Mouse (Mus musculus): ENCODE measurements around the gene Fcgr2b. TPM values are rescaled to one million over a fixed set of nuclear protein-coding genes. Genes with fewer than 3 reads are reported as not detected.

Gene Fcgr2b
- polyA plus RNA-seq (2017; shearing (Covaris generic)), result 10 to 100 TPM in 1 of 2 experiments, under 1 TPM in 1; 0.27 to 11.4 TPM

DNA sequence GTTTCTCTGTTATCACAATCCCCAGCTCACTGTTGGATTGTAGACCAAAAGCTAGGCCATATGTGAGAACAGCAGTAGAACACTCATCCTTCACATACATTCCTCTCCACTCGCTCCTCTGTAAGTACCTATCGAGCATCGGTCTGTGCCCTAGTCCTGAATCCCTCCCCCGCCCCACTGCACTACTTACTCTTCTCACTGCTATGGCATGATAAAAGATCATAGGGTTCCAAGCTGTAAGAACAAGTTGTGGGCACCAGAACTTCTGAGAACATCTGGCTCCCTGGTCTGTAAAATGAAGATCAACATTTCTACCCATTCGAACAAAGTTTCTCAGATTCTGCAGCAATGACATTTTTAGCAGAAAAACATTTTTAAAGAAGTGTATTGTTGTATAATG lies at the start of gene Fcgr2b:
Fcgr2b (minus strand) TSS at position 101 of the 400 bp plus-strand sequence.

DNA sequence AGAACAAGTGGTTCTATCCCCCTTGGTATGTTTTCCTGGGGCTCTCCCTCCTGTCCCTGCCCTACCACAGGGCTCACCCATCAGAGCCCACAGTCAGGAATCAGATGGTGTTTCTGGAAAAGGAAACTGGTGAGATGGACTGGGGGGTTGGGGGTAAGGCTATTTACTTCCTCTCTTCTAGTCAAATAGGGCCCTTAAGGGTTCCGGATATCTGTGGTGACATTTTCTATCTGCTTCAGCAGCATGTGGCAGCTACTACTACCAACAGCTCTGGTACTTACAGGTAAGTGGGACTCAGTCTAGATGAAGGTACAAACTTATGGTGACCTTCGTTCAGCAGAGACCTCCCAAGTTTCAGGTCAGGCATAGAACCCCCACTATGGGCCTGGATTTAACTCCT lies 42.4 kb upstream of the Fcgr2b start, which contains the start of gene Fcgr4:
Fcgr4 (plus strand) TSS at position 184 of the 400 bp plus-strand sequence.

DNA sequence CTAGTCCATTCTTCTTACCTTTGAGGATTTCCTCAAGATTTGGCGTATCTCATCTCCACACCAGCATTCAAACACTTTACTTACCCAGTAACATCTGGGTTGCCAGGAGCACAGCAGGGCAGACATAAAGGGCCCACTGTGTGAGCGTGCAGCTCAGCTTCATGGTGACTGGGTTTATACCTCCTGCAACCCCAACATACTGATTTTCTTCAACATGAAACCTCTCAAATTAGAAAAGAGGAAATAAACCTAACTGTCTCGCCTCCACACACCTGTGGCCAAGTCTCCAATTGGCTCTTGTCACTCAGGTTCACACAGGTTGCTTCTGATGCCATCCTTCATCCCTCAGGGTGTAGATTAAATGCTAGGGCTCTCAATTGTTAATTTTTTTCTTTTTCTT lies 49.0 kb downstream of the Fcgr2b start, which contains the start of gene Fcrla:
Fcrla (minus strand) TSS at position 206 of the 400 bp plus-strand sequence.

DNA sequence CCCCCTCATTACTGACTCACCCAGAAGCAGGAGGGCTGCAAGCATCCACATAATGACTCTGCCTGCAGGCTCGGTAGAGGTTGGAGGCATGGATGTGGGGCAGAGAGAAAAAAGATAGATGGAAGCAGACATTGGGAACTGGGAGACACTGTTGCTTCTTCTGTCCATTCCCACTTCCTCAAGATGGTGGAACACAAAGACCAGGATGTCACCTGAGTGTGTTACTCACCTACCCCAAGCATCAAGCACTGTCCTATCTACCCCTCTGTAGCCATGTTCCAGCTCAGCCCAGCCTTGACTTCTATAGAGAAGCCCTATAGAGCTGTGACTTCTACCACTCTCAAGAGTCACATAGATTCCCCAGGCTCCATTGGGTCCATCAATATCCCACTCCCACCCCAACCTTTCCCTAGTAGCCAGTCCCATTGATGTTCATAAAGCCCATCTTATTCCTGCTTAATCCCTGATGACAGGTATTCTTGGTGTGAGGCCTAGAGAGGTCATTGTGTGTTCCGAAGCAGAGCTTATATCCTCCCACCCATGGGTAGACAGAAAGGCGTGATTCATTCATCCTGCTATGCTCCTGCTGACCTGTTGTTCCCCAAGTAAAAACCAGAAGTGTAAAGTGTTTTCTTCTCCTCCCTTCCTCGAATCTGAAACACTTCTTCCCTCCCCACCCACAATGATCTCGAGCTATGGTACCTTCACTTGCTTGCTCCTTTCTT lies 63.3 kb downstream of the Fcgr2b start, which contains the start of gene Fcrlb:
Fcrlb (minus strand) TSS at position 51 of the 725 bp plus-strand sequence.

Other genes starting within 250 kb of the Fcgr2b start
- 10 to 100 TPM in 1 of 2 experiments, 1 to 10 TPM in 1; 8.7 to 12.1 TPM for gene Atf6, start 108.8 kb downstream of the Fcgr2b start, polyA plus RNA-seq (2017; shearing (Covaris generic))
- gene Gm26620, start 91.5 kb downstream of the Fcgr2b start, polyA plus RNA-seq (2017; shearing (Covaris generic)), result not detected
- 10 to 100 TPM; 24.2 to 31.6 TPM for gene Dusp12, start 91.0 kb downstream of the Fcgr2b start, polyA plus RNA-seq (2017; shearing (Covaris generic))
- gene Fcrlb, start 63.6 kb downstream of the Fcgr2b start, polyA plus RNA-seq (2017; shearing (Covaris generic)), result under 1 TPM in 1 of 2 experiments, not detected in 1; 0.49 TPM
- gene Fcrla, start 49.0 kb downstream of the Fcgr2b start, polyA plus RNA-seq (2017; shearing (Covaris generic)), result 1 to 10 TPM in 1 of 2 experiments, under 1 TPM in 1; 0.49 to 1.1 TPM
- gene Fcgr4, start 42.4 kb upstream of the Fcgr2b start, polyA plus RNA-seq (2017; shearing (Covaris generic)), result 1 to 10 TPM in 1 of 2 experiments, under 1 TPM in 1; 0.60 to 5.1 TPM
- gene Fcgr3, start 88.4 kb upstream of the Fcgr2b start, polyA plus RNA-seq (2017; shearing (Covaris generic)), result 10 to 100 TPM in 1 of 2 experiments, 1 to 10 TPM in 1; 2.9 to 14.3 TPM
- under 1 TPM; 0.44 to 0.68 TPM for gene Cfap126, start 137.4 kb upstream of the Fcgr2b start, polyA plus RNA-seq (2017; shearing (Covaris generic))
- gene Sdhc, start 174.1 kb upstream of the Fcgr2b start, polyA plus RNA-seq (2017; shearing (Covaris generic)), result 100 to 1,000 TPM; 158 to 161 TPM
- gene Mpz, start 174.2 kb upstream of the Fcgr2b start, polyA plus RNA-seq (2017; shearing (Covaris generic)), result under 1 TPM in 1 of 2 experiments, not detected in 1; 0.14 TPM
- gene Pcp4l1, start 219.7 kb upstream of the Fcgr2b start, polyA plus RNA-seq (2017; shearing (Covaris generic)), result not detected
- gene Nr1i3, start 237.4 kb upstream of the Fcgr2b start, polyA plus RNA-seq (2017; shearing (Covaris generic)), result under 1 TPM; 0.27 to 0.52 TPM
- 10 to 100 TPM; 23.6 to 25.1 TPM for gene Tomm40l, start 246.0 kb upstream of the Fcgr2b start, polyA plus RNA-seq (2017; shearing (Covaris generic))
- under 1 TPM in 1 of 2 experiments, not detected in 1; 0.62 TPM for gene Apoa2, start 248.5 kb upstream of the Fcgr2b start, polyA plus RNA-seq (2017; shearing (Covaris generic))